Mouse (Mus musculus): ENCODE measurements around the gene 4930449I24Rik. TPM values are rescaled to one million over a fixed set of nuclear protein-coding genes. Genes with fewer than 3 reads are reported as not detected.
"Not testable (repeated sequence)": the region's sequence is repeated elsewhere in the genome, so short reads cannot be mapped to it uniquely, and the experiment has no call there.

Gene 4930449I24Rik
- polyA plus RNA-seq, 2 experiments, result not detected

GRCm38 (mm10) chr5:146471311-146471710 is 30.9 kb upstream of the 4930449I24Rik start:
- Histone ChIP-seq H3K4me1 (ENCODE audit: control insufficient read depth, insufficient read depth, low read length) (no peaks in the 10 kb centered on the region), H3K36me3 (ENCODE audit: control insufficient read depth, insufficient read depth, low read length) (peaks cover 7% of the 10 kb centered on the region; the same call in 1 of the 2 replicates), H3K9me3 (ENCODE audit: control insufficient read depth, low read length) (no peaks in the 10 kb centered on the region), H3K27me3 (ENCODE audit: control insufficient read depth, insufficient read depth, low read length) (no peaks in the 10 kb centered on the region), H3K27ac (replicated peaks; ENCODE audit: low read depth, low read length) (no peak overlapping the region), H3K4me3 (replicated peaks; ENCODE audit: low read length) (no peak overlapping the region), H3K4me2 (replicated peaks; ENCODE audit: low read depth, low read length, severe bottlenecking) (no peak overlapping the region), H3K9ac (ENCODE audit: low read depth, low read length, severe bottlenecking) (no peak overlapping the region)
- no peak for ATAC-seq (ENCODE audit: low FRiP score, low read depth)
- no peak for TF ChIP-seq POLR2A (IDR thresholded peaks at IDR 0.05; ENCODE audit: borderline replicate concordance, extremely low read depth, insufficient read depth, insufficient read length)
- no peak for DNase-seq (ENCODE audit: low spot score)
- WGBS, result 89% methylated on average over 5 of the region's 5 CpGs

- Histone ChIP-seq H3K4me3 (replicated peaks; ENCODE audit: low read length) (no peak overlapping the region), H3K27ac (replicated peaks; ENCODE audit: low read depth, low read length) (no peak overlapping the region), H3K9ac (ENCODE audit: low read depth, low read length, severe bottlenecking) (no peak overlapping the region), H3K27me3 (ENCODE audit: control insufficient read depth, insufficient read depth, low read length) (no peaks in the 10 kb centered on the region), H3K4me2 (replicated peaks; ENCODE audit: low read depth, low read length, severe bottlenecking) (no peak overlapping the region), H3K36me3 (ENCODE audit: control insufficient read depth, insufficient read depth, low read length) (peaks cover 5% of the 10 kb centered on the region; the same call in 1 of the 2 replicates), H3K9me3 (ENCODE audit: control insufficient read depth, low read length) (no peaks in the 10 kb centered on the region), H3K4me1 (ENCODE audit: control insufficient read depth, insufficient read depth, low read length) (no peaks in the 10 kb centered on the region)
- no peak for TF ChIP-seq POLR2A (IDR thresholded peaks at IDR 0.05; ENCODE audit: borderline replicate concordance, extremely low read depth, insufficient read depth, insufficient read length)
- DNase-seq (ENCODE audit: low spot score), result no peak
- 93% methylated on average over 12 of the region's 12 CpGs for WGBS
- ATAC-seq (ENCODE audit: low FRiP score, low read depth), result no peak
Observed at GRCm38 (mm10) chr5:146471821-146472220, 30.4 kb upstream of the 4930449I24Rik start.

GRCm38 (mm10) chr5:146479564-146479963 is 22.6 kb upstream of the 4930449I24Rik start:
- 10% methylated on average over 4 of the region's 4 CpGs for WGBS
- not testable (repeated sequence) for H3K9ac ChIP-seq (ENCODE audit: low read depth, low read length, severe bottlenecking); H3K4me2 ChIP-seq (replicated peaks; ENCODE audit: low read depth, low read length, severe bottlenecking); H3K4me3 ChIP-seq (replicated peaks; ENCODE audit: low read length); H3K27ac ChIP-seq (replicated peaks; ENCODE audit: low read depth, low read length); H3K9me3 ChIP-seq (ENCODE audit: control insufficient read depth, low read length); ATAC-seq (ENCODE audit: low FRiP score, low read depth); H3K4me1 ChIP-seq (ENCODE audit: control insufficient read depth, insufficient read depth, low read length); DNase-seq (ENCODE audit: low spot score); H3K36me3 ChIP-seq (ENCODE audit: control insufficient read depth, insufficient read depth, low read length); H3K27me3 ChIP-seq (ENCODE audit: control insufficient read depth, insufficient read depth, low read length)

GRCm38 (mm10) chr5:146481665-146482064 is 20.5 kb upstream of the 4930449I24Rik start, which contains the start of gene Gm6408:
Gm6408 (plus strand) TSS chr5:146481965.
- H3K4me1 ChIP-seq (ENCODE audit: control insufficient read depth, insufficient read depth, low read length); H3K9me3 ChIP-seq (ENCODE audit: control insufficient read depth, low read length); H3K27me3 ChIP-seq (ENCODE audit: control insufficient read depth, insufficient read depth, low read length); H3K36me3 ChIP-seq (ENCODE audit: control insufficient read depth, insufficient read depth, low read length); DNase-seq (ENCODE audit: low spot score); H3K4me2 ChIP-seq (replicated peaks; ENCODE audit: low read depth, low read length, severe bottlenecking); H3K4me3 ChIP-seq (replicated peaks; ENCODE audit: low read length); ATAC-seq (ENCODE audit: low FRiP score, low read depth); H3K27ac ChIP-seq (replicated peaks; ENCODE audit: low read depth, low read length); H3K9ac ChIP-seq (ENCODE audit: low read depth, low read length, severe bottlenecking): not testable (repeated sequence)
- WGBS, result no CpG with 5 or more reads among the region's 3 CpGs

- H3K36me3 ChIP-seq (ENCODE audit: control insufficient read depth, insufficient read depth, low read length); H3K27me3 ChIP-seq (ENCODE audit: control insufficient read depth, insufficient read depth, low read length); H3K4me3 ChIP-seq (replicated peaks; ENCODE audit: low read length); H3K9ac ChIP-seq (ENCODE audit: low read depth, low read length, severe bottlenecking); ATAC-seq (ENCODE audit: low FRiP score, low read depth); H3K4me2 ChIP-seq (replicated peaks; ENCODE audit: low read depth, low read length, severe bottlenecking); H3K9me3 ChIP-seq (ENCODE audit: control insufficient read depth, low read length); DNase-seq (ENCODE audit: low spot score); H3K27ac ChIP-seq (replicated peaks; ENCODE audit: low read depth, low read length); H3K4me1 ChIP-seq (ENCODE audit: control insufficient read depth, insufficient read depth, low read length): not testable (repeated sequence)
- 18% methylated on average over 2 of the region's 4 CpGs for WGBS
Observed at GRCm38 (mm10) chr5:146488959-146489358, 13.2 kb upstream of the 4930449I24Rik start.

- WGBS, result no CpG with 5 or more reads among the region's 5 CpGs
- H3K9me3 ChIP-seq (ENCODE audit: control insufficient read depth, low read length), result not testable (repeated sequence)
Observed at GRCm38 (mm10) chr5:146491063-146491462, 11.1 kb upstream of the 4930449I24Rik start, which contains the start of gene Gm6370. Gm6370 (plus strand) TSS chr5:146491363.

GRCm38 (mm10) chr5:146513823-146514222 is 11.6 kb downstream of the 4930449I24Rik start, which contains the start of gene Gm3402:
Gm3402 (plus strand) TSS chr5:146514123.
- no CpG with 5 or more reads among the region's 5 CpGs for WGBS

More at GRCm38 (mm10) chr5:146491063-146491462, 11.1 kb upstream of the 4930449I24Rik start, which contains the start of gene Gm6370:
- not testable (repeated sequence) for H3K36me3 ChIP-seq (ENCODE audit: control insufficient read depth, insufficient read depth, low read length); ATAC-seq (ENCODE audit: low FRiP score, low read depth); H3K9ac ChIP-seq (ENCODE audit: low read depth, low read length, severe bottlenecking); H3K4me2 ChIP-seq (replicated peaks; ENCODE audit: low read depth, low read length, severe bottlenecking); H3K4me3 ChIP-seq (replicated peaks; ENCODE audit: low read length); DNase-seq (ENCODE audit: low spot score); H3K27ac ChIP-seq (replicated peaks; ENCODE audit: low read depth, low read length); H3K27me3 ChIP-seq (ENCODE audit: control insufficient read depth, insufficient read depth, low read length); H3K4me1 ChIP-seq (ENCODE audit: control insufficient read depth, insufficient read depth, low read length)

GRCm38 (mm10) chr5:146525501-146525900 is 23.3 kb downstream of the 4930449I24Rik start, which contains the start of gene Gm3404:
Gm3404 (plus strand) TSS chr5:146525801.
- not testable (repeated sequence) for DNase-seq (ENCODE audit: low spot score); ATAC-seq (ENCODE audit: low FRiP score, low read depth); H3K4me1 ChIP-seq (ENCODE audit: control insufficient read depth, insufficient read depth, low read length); H3K36me3 ChIP-seq (ENCODE audit: control insufficient read depth, insufficient read depth, low read length); H3K27ac ChIP-seq (replicated peaks; ENCODE audit: low read depth, low read length); H3K9ac ChIP-seq (ENCODE audit: low read depth, low read length, severe bottlenecking); H3K27me3 ChIP-seq (ENCODE audit: control insufficient read depth, insufficient read depth, low read length); H3K4me2 ChIP-seq (replicated peaks; ENCODE audit: low read depth, low read length, severe bottlenecking); H3K9me3 ChIP-seq (ENCODE audit: control insufficient read depth, low read length); H3K4me3 ChIP-seq (replicated peaks; ENCODE audit: low read length)
- 100% methylated on average over 3 of the region's 3 CpGs for whole genome bisulfite sequencing

More at GRCm38 (mm10) chr5:146513823-146514222, 11.6 kb downstream of the 4930449I24Rik start, which contains the start of gene Gm3402:
- not testable (repeated sequence) for H3K9ac ChIP-seq (ENCODE audit: low read depth, low read length, severe bottlenecking); H3K4me3 ChIP-seq (replicated peaks; ENCODE audit: low read length); H3K27ac ChIP-seq (replicated peaks; ENCODE audit: low read depth, low read length); H3K27me3 ChIP-seq (ENCODE audit: control insufficient read depth, insufficient read depth, low read length); H3K4me1 ChIP-seq (ENCODE audit: control insufficient read depth, insufficient read depth, low read length); ATAC-seq (ENCODE audit: low FRiP score, low read depth); H3K36me3 ChIP-seq (ENCODE audit: control insufficient read depth, insufficient read depth, low read length); H3K9me3 ChIP-seq (ENCODE audit: control insufficient read depth, low read length); DNase-seq (ENCODE audit: low spot score); H3K4me2 ChIP-seq (replicated peaks; ENCODE audit: low read depth, low read length, severe bottlenecking)
